Mouse (Mus musculus): ENCODE results near the gene Aifm2. TPM values are rescaled to one million over a fixed set of nuclear protein-coding genes. Genes with fewer than 3 reads are reported as not detected.

Gene Aifm2
- total and polyA plus RNA-seq, 3 experiments: 24.6 to 32.9 (median 28.9) TPM

GRCm38 (mm10) chr10:61679545-61679944 is 35.5 kb upstream of the Aifm2 start:
- 37% methylated on average over 9 of the region's 9 CpGs for WGBS
- intact Hi-C loops (cut with DNase I): no loop called here
- TF ChIP-seq EP300 (IDR thresholded peaks at IDR 0.05; ENCODE audit: insufficient read depth, low read depth, low read length) (no peak), POLR2A (IDR thresholded peaks at IDR 0.05; ENCODE audit: insufficient read depth, low read depth, low read length) (no peak), CTCF (IDR thresholded peaks at IDR 0.05) (no peak)
- DNase-seq: no peak
- peak overlapping the region; percentile 80 for H3K9ac ChIP-seq (ENCODE audit: low read depth, low read length)
- no peaks in the 10 kb centered on the region for H3K27me3 ChIP-seq (ENCODE audit: control insufficient read depth, insufficient read depth, low read length)
- peak overlapping the region; percentile 85 for H3K27ac ChIP-seq
- peak overlapping the region; percentile 86 for H3K4me3 ChIP-seq
- H3K4me1 ChIP-seq (ENCODE audit: control insufficient read depth, insufficient read depth, low read length): peaks cover 7% of the 10 kb centered on the region
- H3K79me2 ChIP-seq (replicated peaks; ENCODE audit: control insufficient read depth, insufficient read depth, low read length): peaks cover 4% of the 10 kb centered on the region
- peaks cover 3% of the 10 kb centered on the region; the same call in 1 of the 2 replicates for H3K36me3 ChIP-seq (ENCODE audit: control insufficient read depth, insufficient read depth, low read length)

GRCm38 (mm10) chr10:61680015-61680913 is 34.8 kb upstream of the Aifm2 start, which contains the start of gene Sar1a:
Gene Sar1a, plus strand, starts transcription at chr10:61680299.
- WGBS: under 1% methylated on average over 60 of the region's 84 CpGs
- intact Hi-C loops (cut with DNase I): loop anchor here (1.0 kb wide), 1 partner anchor 35 kb away; the partner anchor contains the start of gene Aifm2

GRCm38 (mm10) chr10:61689405-61689804 is 25.7 kb upstream of the Aifm2 start:
- Histone ChIP-seq H3K27me3 (ENCODE audit: control insufficient read depth, insufficient read depth, low read length) (no peaks in the 10 kb centered on the region), H3K4me3 (peak overlapping the region; percentile 7; the same call in 1 of the 2 replicates), H3K79me2 (replicated peaks; ENCODE audit: control insufficient read depth, insufficient read depth, low read length) (0 out of 2 replicates have a peak, but pooled peaks cover 1% of the 10 kb centered on the region), H3K36me3 (ENCODE audit: control insufficient read depth, insufficient read depth, low read length) (peaks cover 6% of the 10 kb centered on the region), H3K9ac (ENCODE audit: low read depth, low read length) (peak overlapping the region; percentile 26; the same call in 1 of the 2 replicates), H3K27ac (peak overlapping the region; percentile 83), H3K4me1 (ENCODE audit: control insufficient read depth, insufficient read depth, low read length) (no peaks in the 10 kb centered on the region)
- DNase-seq: peak; percentile 36 to 44
- WGBS: 56% methylated on average over 8 of the region's 8 CpGs
- peak; percentile 71 for TF ChIP-seq POLR2A (IDR thresholded peaks at IDR 0.05; ENCODE audit: insufficient read depth, low read depth, low read length)
- peak; percentile 84 for TF ChIP-seq EP300 (IDR thresholded peaks at IDR 0.05; ENCODE audit: insufficient read depth, low read depth, low read length)
- no peak for TF ChIP-seq CTCF (IDR thresholded peaks at IDR 0.05)
- intact Hi-C loops (cut with DNase I): no loop called here

More at GRCm38 (mm10) chr10:61680015-61680913, 34.8 kb upstream of the Aifm2 start, which contains the start of gene Sar1a:
- DNase-seq: peak; percentile 99
- TF ChIP-seq CTCF (IDR thresholded peaks at IDR 0.05): no peak
- TF ChIP-seq EP300 (IDR thresholded peaks at IDR 0.05; ENCODE audit: insufficient read depth, low read depth, low read length): peak; percentile 73; the same call in 1 of the 2 replicates
- peak; percentile 97 for TF ChIP-seq POLR2A (IDR thresholded peaks at IDR 0.05; ENCODE audit: insufficient read depth, low read depth, low read length)
- Histone ChIP-seq H3K79me2 (replicated peaks; ENCODE audit: control insufficient read depth, insufficient read depth, low read length) (peaks cover 6% of the 10 kb centered on the region), H3K4me3 (peak within 1 kb of the TSS; percentile 86), H3K27ac (peak within 1 kb of the TSS; percentile 85), H3K9ac (ENCODE audit: low read depth, low read length) (peak within 1 kb of the TSS; percentile 92), H3K4me1 (ENCODE audit: control insufficient read depth, insufficient read depth, low read length) (peaks cover 7% of the 10 kb centered on the region), H3K36me3 (ENCODE audit: control insufficient read depth, insufficient read depth, low read length) (peaks cover 6% of the 10 kb centered on the region; the same call in 1 of the 2 replicates), H3K27me3 (ENCODE audit: control insufficient read depth, insufficient read depth, low read length) (no peaks in the 10 kb centered on the region)

GRCm38 (mm10) chr10:61693563-61693962 is 21.5 kb upstream of the Aifm2 start:
- peaks cover 6% of the 10 kb centered on the region for H3K79me2 ChIP-seq (replicated peaks; ENCODE audit: control insufficient read depth, insufficient read depth, low read length)
- no peak overlapping the region for H3K4me3 ChIP-seq
- no peaks in the 10 kb centered on the region for H3K27me3 ChIP-seq (ENCODE audit: control insufficient read depth, insufficient read depth, low read length)
- H3K4me1 ChIP-seq (ENCODE audit: control insufficient read depth, insufficient read depth, low read length): peaks cover 5% of the 10 kb centered on the region
- WGBS: 84% methylated on average over 4 of the region's 4 CpGs
- no peak overlapping the region for H3K27ac ChIP-seq
- intact Hi-C loops (cut with DNase I): loop anchor here (1.0 kb wide), 1 partner anchor 12 kb away; no protein-coding TSS in a partner anchor
- peak in 1 of 2 experiments; percentile 11 for DNase-seq
- TF ChIP-seq EP300 (IDR thresholded peaks at IDR 0.05; ENCODE audit: insufficient read depth, low read depth, low read length): no peak
- TF ChIP-seq CTCF (IDR thresholded peaks at IDR 0.05): no peak
- peaks cover 3% of the 10 kb centered on the region for H3K36me3 ChIP-seq (ENCODE audit: control insufficient read depth, insufficient read depth, low read length)
- no peak overlapping the region for H3K9ac ChIP-seq (ENCODE audit: low read depth, low read length)

GRCm38 (mm10) chr10:61694870-61695670 is 20.0 kb upstream of the Aifm2 start, which contains the start of gene Tysnd1:
Gene Tysnd1, plus strand, starts transcription at chr10:61695514.
- H3K27me3 ChIP-seq (ENCODE audit: control insufficient read depth, insufficient read depth, low read length): no peaks in the 10 kb centered on the region
- H3K4me3 ChIP-seq: peak within 1 kb of the TSS; percentile 99
- H3K9ac ChIP-seq (ENCODE audit: low read depth, low read length): peak within 1 kb of the TSS; percentile 69
- WGBS: under 1% methylated on average over 42 of the region's 42 CpGs
- peak; percentile 84 for TF ChIP-seq POLR2A (IDR thresholded peaks at IDR 0.05; ENCODE audit: insufficient read depth, low read depth, low read length)
- TF ChIP-seq CTCF (IDR thresholded peaks at IDR 0.05): peak; percentile 66
- no peak for TF ChIP-seq EP300 (IDR thresholded peaks at IDR 0.05; ENCODE audit: insufficient read depth, low read depth, low read length)
- no peaks in the 10 kb centered on the region; the same call in 1 of the 2 replicates for H3K36me3 ChIP-seq (ENCODE audit: control insufficient read depth, insufficient read depth, low read length)
- H3K4me1 ChIP-seq (ENCODE audit: control insufficient read depth, insufficient read depth, low read length): peaks cover 5% of the 10 kb centered on the region
- H3K27ac ChIP-seq: peak within 1 kb of the TSS; percentile 79
- intact Hi-C loops (cut with DNase I): loop anchor here (2.0 kb wide), 1 partner anchor 40 kb away; no protein-coding TSS in a partner anchor
- H3K79me2 ChIP-seq (replicated peaks; ENCODE audit: control insufficient read depth, insufficient read depth, low read length): peaks cover 6% of the 10 kb centered on the region
- DNase-seq: peak; percentile 94 to 96
